Mouse (Mus musculus): ENCODE measurements around the gene Tspan3.

GRCm38 (mm10) chr9:56131813-56132525 lies 33.3 kb downstream of the Tspan3 start:
- TF ChIP-seq POLR2A (IDR thresholded peaks at IDR 0.05; ENCODE audit: extremely low read depth, insufficient read depth, low read length) (no peak), CTCF (IDR thresholded peaks at IDR 0.05; ENCODE audit: extremely low read depth, insufficient read depth, low read length) (no peak)
